Mouse (Mus musculus) ES-Bruce4 (cell line): ENCODE measurements at regions not wholly inside any gene's neighbourhood (a gene's known extent, or its start where the extent isn't known, plus 50 kb on each side); places are given as distances from the start of the nearest gene placed in this dataset.

ENCODE experiments used
- H3K27ac ChIP-seq: 2 replicates; pipeline ENCODE4 v1.5.1; 2012; ENCODE audit warnings: low read length, inconsistent platforms; ENCODE audit not compliant: insufficient read depth
- H3K27me3 ChIP-seq: 2 replicates; pipeline ENCODE4 v1.6.1; 2012; ENCODE audit warnings: mild to moderate bottlenecking, low read length, inconsistent platforms; ENCODE audit not compliant: control insufficient read depth, poor library complexity, insufficient read depth, severe bottlenecking
- H3K36me3 ChIP-seq: 2 replicates; pipeline ENCODE4 v1.6.1; 2012; ENCODE audit warnings: inconsistent platforms, mild to moderate bottlenecking, low read length, moderate library complexity; ENCODE audit not compliant: control insufficient read depth, poor library complexity, insufficient read depth, severe bottlenecking
- H3K4me1 ChIP-seq: one replicate; pipeline ENCODE4 v1.8.1; 2011; ENCODE audit warnings: low read length; ENCODE audit not compliant: control insufficient read depth, insufficient read depth
- H3K4me3 ChIP-seq: 2 replicates; pipeline ENCODE4 v1.5.1; 2011; ENCODE audit warnings: low read depth, mild to moderate bottlenecking, low read length
- H3K9ac ChIP-seq: 2 replicates; pipeline ENCODE4 v1.6.1; 2012; ENCODE audit warnings: low read depth, mild to moderate bottlenecking, inconsistent platforms; ENCODE audit not compliant: poor library complexity, severe bottlenecking
- H3K9me3 ChIP-seq: replicated peaks from 2 replicates; pipeline ENCODE4 v1.6.1; 2012; ENCODE audit warnings: mild to moderate bottlenecking, low read length, inconsistent platforms; ENCODE audit not compliant: control insufficient read depth, poor library complexity, insufficient read depth, severe bottlenecking
- CTCF ChIP-seq: IDR thresholded peaks from one replicate; pipeline ENCODE4 v1.8.1; 2011; ENCODE audit warnings: low read depth, low read length
- EP300 ChIP-seq: IDR thresholded peaks from 2 replicates; pipeline ENCODE4 v1.6.1; 2011; ENCODE audit warnings: low read depth, low read length; ENCODE audit not compliant: insufficient read depth
- POLR2A ChIP-seq: IDR thresholded peaks from one replicate; pipeline ENCODE4 v1.8.1; 2011; ENCODE audit warnings: low read length; ENCODE audit not compliant: insufficient read depth

- Histone ChIP-seq H3K9ac (no peak overlapping the region), H3K36me3 (no peaks in the 10 kb centered on the region), H3K4me1 (no peaks in the 10 kb centered on the region), H3K27me3 (no peaks in the 10 kb centered on the region), H3K4me3 (no peak overlapping the region), H3K27ac (no peak overlapping the region), H3K9me3 (no peaks in the 10 kb centered on the region)
- no peak for TF ChIP-seq POLR2A
- no peak for TF ChIP-seq CTCF
- no peak for TF ChIP-seq EP300
Measured at GRCm38 (mm10) chr10:96293622-96294021, 157.2 kb downstream of the Gm5426 start.

- Histone ChIP-seq H3K27ac (no peak overlapping the region), H3K36me3 (no peaks in the 10 kb centered on the region), H3K4me3 (no peak overlapping the region), H3K4me1 (no peaks in the 10 kb centered on the region), H3K9ac (no peak overlapping the region), H3K9me3 (no peaks in the 10 kb centered on the region), H3K27me3 (no peaks in the 10 kb centered on the region)
- TF ChIP-seq EP300 = no peak
- no peak for TF ChIP-seq CTCF
- no peak for TF ChIP-seq POLR2A
Measured at GRCm38 (mm10) chr10:96294666-96295065, 158.3 kb downstream of the Gm5426 start.

DNA sequence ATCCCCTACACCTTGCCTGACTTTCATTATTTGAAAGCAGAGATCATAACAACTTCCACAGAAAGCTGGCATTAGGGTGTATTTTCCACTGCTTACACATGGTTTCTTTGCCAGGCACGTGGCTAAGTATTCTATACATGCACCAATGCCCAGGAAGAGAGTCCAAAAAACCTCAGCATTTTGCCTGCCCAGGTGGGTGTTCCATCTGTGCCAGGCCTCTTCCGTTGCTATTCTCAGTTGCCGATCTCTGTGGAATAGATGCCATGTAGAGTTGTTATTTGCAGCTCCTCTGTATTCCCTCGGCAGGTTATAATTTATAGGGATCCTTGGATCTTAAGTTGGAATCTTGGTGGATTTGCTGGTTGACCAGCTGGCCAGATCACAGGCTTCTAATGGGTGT is 161.3 kb downstream of the Gm5426 start:
- Histone ChIP-seq H3K9me3 (no peaks in the 10 kb centered on the region), H3K4me1 (no peaks in the 10 kb centered on the region), H3K9ac (no peak overlapping the region), H3K36me3 (no peaks in the 10 kb centered on the region), H3K27me3 (no peaks in the 10 kb centered on the region), H3K27ac (no peak overlapping the region), H3K4me3 (no peak overlapping the region)
- TF ChIP-seq POLR2A (no peak), EP300 (no peak), CTCF (no peak)

DNA sequence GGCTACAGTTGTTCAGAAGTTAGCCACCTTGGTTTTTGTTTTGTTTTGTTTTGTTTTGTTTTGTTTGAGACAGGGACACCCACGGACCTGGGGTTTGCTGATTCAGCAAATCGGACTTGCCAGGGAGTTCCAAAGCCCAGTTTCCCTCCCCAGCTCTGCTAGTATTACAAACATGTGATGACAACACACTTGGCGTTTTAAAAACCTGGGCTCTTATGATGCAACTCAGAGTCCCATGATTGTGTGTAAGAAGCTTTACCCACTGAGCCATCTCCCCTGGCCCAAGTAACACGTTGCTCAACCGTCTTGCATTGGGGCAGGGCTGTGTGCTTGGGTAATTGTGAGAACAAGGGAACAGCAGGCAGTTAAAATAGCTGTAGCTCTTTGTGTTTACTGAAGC is 162.2 kb downstream of the Gm5426 start:
- Histone ChIP-seq H3K4me1 (no peaks in the 10 kb centered on the region), H3K27ac (no peak overlapping the region), H3K9ac (no peak overlapping the region), H3K9me3 (no peaks in the 10 kb centered on the region), H3K27me3 (no peaks in the 10 kb centered on the region), H3K4me3 (no peak overlapping the region), H3K36me3 (no peaks in the 10 kb centered on the region)
- TF ChIP-seq CTCF (no peak), EP300 (no peak), POLR2A (no peak)

- no peaks in the 10 kb centered on the region for H3K36me3 ChIP-seq
- H3K4me1 ChIP-seq = peaks cover 3% of the 10 kb centered on the region
- H3K9ac ChIP-seq = no peak overlapping the region
- TF ChIP-seq POLR2A (no peak), EP300 (no peak), CTCF (no peak)
- H3K4me3 ChIP-seq = no peak overlapping the region
- H3K9me3 ChIP-seq = no peaks in the 10 kb centered on the region
- H3K27ac ChIP-seq = no peak overlapping the region
- no peaks in the 10 kb centered on the region for H3K27me3 ChIP-seq
Measured at GRCm38 (mm10) chr10:96305701-96306100, 169.3 kb downstream of the Gm5426 start.

GRCm38 (mm10) chr10:96308713-96309445 is 172.5 kb downstream of the Gm5426 start:
- Histone ChIP-seq H3K9ac (no peak overlapping the region), H3K27me3 (no peaks in the 10 kb centered on the region), H3K27ac (no peak overlapping the region), H3K4me1 (peaks cover 3% of the 10 kb centered on the region), H3K4me3 (no peak overlapping the region), H3K36me3 (no peaks in the 10 kb centered on the region), H3K9me3 (no peaks in the 10 kb centered on the region; the same call in 1 of the 2 replicates)
- no peak for TF ChIP-seq POLR2A
- 0 out of 2 replicates have a peak, but pooled peaks have one; percentile 47 for TF ChIP-seq EP300
